Mouse (Mus musculus) cortical plate, adult 2 months (tissue): ENCODE data around the gene Ppp6r3.

Experiments
- CTCF ChIP-seq: fragments of 200-500 bp; IDR thresholded peaks from 2 replicates; pipeline ENCODE4 v1.5.1; 2011; ENCODE audit warnings: mild to moderate bottlenecking, control low read depth, low read length; ENCODE audit not compliant: insufficient read depth; ENCODE audit errors: extremely low read depth
- POLR2A ChIP-seq: fragments of 200-500 bp; IDR thresholded peaks from 2 replicates; pipeline ENCODE4 v1.6.1; 2011; ENCODE audit warnings: mild to moderate bottlenecking, low read length, control low read depth; ENCODE audit not compliant: insufficient read depth; ENCODE audit errors: extremely low read depth

- TF ChIP-seq POLR2A (no peak), CTCF (no peak)
Measured at GRCm38 (mm10) chr19:3593379-3594055, 18.0 kb upstream of the Ppp6r3 start.
